Mouse (Mus musculus) lung, embryonic 16.5 days (tissue): Measurements from ENCODE around the gene Phkg1. TPM values are rescaled to one million over a fixed set of nuclear protein-coding genes. Genes with fewer than 3 reads are reported as not detected.
"Not testable (repeated sequence)": the region's sequence is repeated elsewhere in the genome, so short reads cannot be mapped to it uniquely, and the experiment has no call there.

Source experiments
- ATAC-seq: fragments of 200-750 bp; cut with Nextera tagmentation; 2 replicates; pipeline ENCODE4 v1.8.0; 2017; ENCODE audit warnings: low read depth, mild to moderate bottlenecking, moderate library complexity
- H3K27ac ChIP-seq: fragments of 300-500 bp; sonication (generic); 2 replicates; pipeline ENCODE4 v1.5.1; 2014; ENCODE audit warnings: mild to moderate bottlenecking, control low read depth, low read length
- H3K27me3 ChIP-seq: fragments of 300-500 bp; sonication (generic); 2 replicates; pipeline ENCODE4 v1.6.1; 2014; ENCODE audit warnings: low read depth, low read length, mixed read lengths; ENCODE audit not compliant: control insufficient read depth, insufficient read depth
- H3K36me3 ChIP-seq: fragments of 300-500 bp; sonication (generic); 2 replicates; pipeline ENCODE4 v1.6.1; 2014; ENCODE audit warnings: low read length; ENCODE audit not compliant: control insufficient read depth, insufficient read depth
- H3K4me1 ChIP-seq: fragments of 300-500 bp; sonication (generic); replicated peaks from 2 replicates; pipeline ENCODE4 v1.6.1; 2014; ENCODE audit warnings: low read length, mixed read lengths; ENCODE audit not compliant: control insufficient read depth, insufficient read depth
- H3K4me2 ChIP-seq: fragments of 300-500 bp; sonication (generic); 2 replicates; pipeline ENCODE4 v1.6.1; 2014; ENCODE audit warnings: low read depth, low read length, control low read depth
- H3K4me3 ChIP-seq: fragments of 300-500 bp; sonication (generic); 2 replicates; pipeline ENCODE4 v1.5.1; 2014; ENCODE audit warnings: mild to moderate bottlenecking, low read length, control low read depth
- H3K9ac ChIP-seq: fragments of 300-500 bp; sonication (generic); 2 replicates; pipeline ENCODE4 v1.6.1; 2014; ENCODE audit warnings: low read length, control low read depth
- H3K9me3 ChIP-seq: fragments of 300-500 bp; sonication (generic); 2 replicates; pipeline ENCODE4 v1.6.1; 2016; ENCODE audit warnings: low read length; ENCODE audit not compliant: control insufficient read depth
- WGBS: fragments of 180-500 bp; shearing (Covaris S2); extraction: QIAGEN DNeasy Blood & Tissue Kit; methylation state at CpG from one replicate; pipeline ENCODE4 v1.1.7; 2014; 5-methylcytosine and 5-hydroxymethylcytosine counted together
- polyA plus RNA-seq: library from polyadenylated mRNA; unstranded; fragments of >200 nt; fragmentation: Nextera tagmentation; extraction: Ambion mirVana; gene quantifications from 2 replicates; pipeline ENCODE4 v1.2.1, GENCODE M21; 2015

Gene Phkg1
- polyA plus RNA-seq, 1 experiment from 2014 or later = 0.43 TPM

- H3K4me1 ChIP-seq = peaks cover 12% of the 10 kb centered on the region
- no peaks in the 10 kb centered on the region for H3K27me3 ChIP-seq
- no peak overlapping the region for H3K27ac ChIP-seq
- H3K4me2 ChIP-seq = no peak overlapping the region
- no peaks in the 10 kb centered on the region for H3K9me3 ChIP-seq
- 81% methylated on average over 7 of the region's 7 CpGs for WGBS
- H3K4me3 ChIP-seq = no peak overlapping the region
- no peak for ATAC-seq
- H3K36me3 ChIP-seq = no peaks in the 10 kb centered on the region
- H3K9ac ChIP-seq = no peak overlapping the region
These were observed 11.2 kb upstream of the Phkg1 start for GRCm38 (mm10) chr5:129909591-129909990.

GRCm38 (mm10) chr5:129909147-129909546, 10.8 kb upstream of the Phkg1 start:
- H3K9ac ChIP-seq = peak overlapping the region; percentile 86; the same call in 1 of the 2 replicates
- H3K4me2 ChIP-seq = peak overlapping the region; percentile 94
- no peaks in the 10 kb centered on the region for H3K27me3 ChIP-seq
- peak overlapping the region; percentile 76 for H3K4me3 ChIP-seq
- no peak overlapping the region for H3K27ac ChIP-seq
- H3K36me3 ChIP-seq = no peaks in the 10 kb centered on the region
- WGBS = 72% methylated on average over 9 of the region's 9 CpGs
- H3K9me3 ChIP-seq = no peaks in the 10 kb centered on the region
- no peak for ATAC-seq
- peaks cover 12% of the 10 kb centered on the region for H3K4me1 ChIP-seq

- H3K36me3 ChIP-seq = no peaks in the 10 kb centered on the region
- peak within 1 kb of the TSS; percentile 86 for H3K9ac ChIP-seq
- peak within 1 kb of the TSS; percentile 94 for H3K4me2 ChIP-seq
- H3K9me3 ChIP-seq = no peaks in the 10 kb centered on the region
- H3K27ac ChIP-seq = peak within 1 kb of the TSS; percentile 78
- H3K4me3 ChIP-seq = peak within 1 kb of the TSS; percentile 76
- ATAC-seq = peak; percentile 99
- H3K27me3 ChIP-seq = no peaks in the 10 kb centered on the region
- H3K4me1 ChIP-seq = peaks cover 12% of the 10 kb centered on the region
- under 1% methylated on average over 60 of the region's 63 CpGs for WGBS
These were observed 10.1 kb upstream of the Phkg1 start, which contains the start of gene Nupr1l for GRCm38 (mm10) chr5:129908242-129908965. Gene Nupr1l, plus strand, starts transcription at chr5:129908540.

- Histone ChIP-seq H3K4me3 (peak overlapping the region; percentile 76), H3K27me3 (no peaks in the 10 kb centered on the region), H3K36me3 (no peaks in the 10 kb centered on the region), H3K4me1 (peaks cover 12% of the 10 kb centered on the region), H3K9me3 (no peaks in the 10 kb centered on the region), H3K9ac (peak overlapping the region; percentile 86), H3K27ac (no peak overlapping the region), H3K4me2 (peak overlapping the region; percentile 94)
- ATAC-seq = no peak
- WGBS = 22% methylated on average over 4 of the region's 4 CpGs
These were observed 9.4 kb upstream of the Phkg1 start for GRCm38 (mm10) chr5:129907775-129908174.

- Histone ChIP-seq H3K4me1 (peaks cover 10% of the 10 kb centered on the region), H3K36me3 (no peaks in the 10 kb centered on the region), H3K9ac (peak within 1 kb of the TSS; percentile 78), H3K4me2 (peak within 1 kb of the TSS; percentile 93), H3K27me3 (no peaks in the 10 kb centered on the region), H3K4me3 (peak within 1 kb of the TSS; percentile 87), H3K9me3 (no peaks in the 10 kb centered on the region), H3K27ac (no peak within 1 kb of the TSS)
- peak; percentile 100 for ATAC-seq
- 2% methylated on average over 44 of the region's 44 CpGs for WGBS
These were observed 2.9 kb downstream of the Phkg1 start, which contains the start of gene Zbed5 for GRCm38 (mm10) chr5:129895198-129896088. Gene Zbed5, plus strand, starts transcription at chr5:129895723.

GRCm38 (mm10) chr5:129890390-129890789, 8.0 kb downstream of the Phkg1 start:
- H3K27ac ChIP-seq, H3K9me3 ChIP-seq, ATAC-seq, H3K27me3 ChIP-seq, H3K4me1 ChIP-seq, H3K4me3 ChIP-seq, H3K36me3 ChIP-seq, H3K9ac ChIP-seq, H3K4me2 ChIP-seq: not testable (repeated sequence)
- 86% methylated on average over 4 of the region's 7 CpGs for WGBS

GRCm38 (mm10) chr5:129886911-129887636, 11.3 kb downstream of the Phkg1 start, which contains the start of gene Chchd2:
Gene Chchd2, minus strand, starts transcription at chr5:129887470.
- Histone ChIP-seq H3K27ac (peak within 1 kb of the TSS; percentile 94), H3K4me2 (peak within 1 kb of the TSS; percentile 92), H3K9me3 (no peaks in the 10 kb centered on the region), H3K27me3 (no peaks in the 10 kb centered on the region), H3K4me3 (peak within 1 kb of the TSS; percentile 74), H3K9ac (peak within 1 kb of the TSS; percentile 85), H3K36me3 (peaks cover 10% of the 10 kb centered on the region), H3K4me1 (peaks cover 6% of the 10 kb centered on the region; the same call in 1 of the 2 replicates)
- ATAC-seq = peak; percentile 100
- WGBS = under 1% methylated on average over 46 of the region's 46 CpGs

GRCm38 (mm10) chr5:129886271-129886670, 12.1 kb downstream of the Phkg1 start:
- Histone ChIP-seq H3K4me2 (peak overlapping the region; percentile 92), H3K9me3 (no peaks in the 10 kb centered on the region), H3K36me3 (peaks cover 17% of the 10 kb centered on the region), H3K4me3 (peak overlapping the region; percentile 74), H3K9ac (peak overlapping the region; percentile 85), H3K27me3 (no peaks in the 10 kb centered on the region), H3K4me1 (peaks cover 6% of the 10 kb centered on the region; the same call in 1 of the 2 replicates), H3K27ac (no peak overlapping the region)
- no peak for ATAC-seq
- WGBS = 24% methylated on average over 10 of the region's 10 CpGs
